Mouse (Mus musculus) spleen, postnatal 4 days (tissue): ENCODE measurements around the gene Gde1.

ENCODE experiments used
- DNase-seq, 2 experiments: peaks; one replicate each; pipeline ENCODE4 v3.0.0; 2022; ENCODE audit warnings: low spot score in 2 of 2

Gene Gde1

DNA sequence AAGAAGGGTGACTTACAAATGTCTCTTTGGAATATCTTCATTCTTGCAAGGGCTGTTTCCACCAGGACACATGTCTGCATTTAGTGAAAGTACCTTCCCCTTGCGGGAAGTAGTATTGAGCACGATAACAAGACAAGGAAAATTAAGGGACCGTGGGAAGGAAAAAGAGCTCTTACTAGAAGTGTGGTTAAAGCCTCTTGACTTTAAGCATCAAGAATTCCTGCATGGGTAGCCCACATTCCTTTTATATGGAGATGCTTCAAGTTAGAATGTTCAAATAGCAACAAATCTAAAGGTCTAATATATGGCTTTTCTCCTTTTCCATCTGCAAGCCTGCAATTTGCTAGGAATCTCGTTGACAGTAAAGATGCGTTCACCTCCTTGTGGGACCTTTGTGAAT, 910 bp upstream of the Gde1 start:
- DNase-seq = no peak

DNA sequence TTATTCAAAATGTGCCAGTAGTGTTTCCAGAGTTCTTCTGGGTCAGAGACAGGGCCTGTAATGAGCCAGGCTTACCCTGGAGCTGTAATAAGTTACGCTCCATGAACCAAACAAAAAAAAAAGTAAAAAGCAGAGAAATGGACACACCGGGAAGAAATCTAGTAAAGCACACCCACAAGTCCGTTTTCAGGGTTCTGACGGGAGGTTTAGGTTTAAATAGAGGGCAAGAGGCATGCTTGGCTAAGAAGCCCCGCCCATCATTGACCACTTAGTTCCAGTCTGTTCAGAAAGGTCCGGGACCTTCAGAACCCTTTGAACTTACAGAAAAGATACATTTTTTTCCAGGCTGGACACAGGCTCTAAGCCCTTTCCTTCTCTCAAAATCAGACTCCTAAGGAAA, 473 bp upstream of the Gde1 start:
- no peak for DNase-seq

DNA sequence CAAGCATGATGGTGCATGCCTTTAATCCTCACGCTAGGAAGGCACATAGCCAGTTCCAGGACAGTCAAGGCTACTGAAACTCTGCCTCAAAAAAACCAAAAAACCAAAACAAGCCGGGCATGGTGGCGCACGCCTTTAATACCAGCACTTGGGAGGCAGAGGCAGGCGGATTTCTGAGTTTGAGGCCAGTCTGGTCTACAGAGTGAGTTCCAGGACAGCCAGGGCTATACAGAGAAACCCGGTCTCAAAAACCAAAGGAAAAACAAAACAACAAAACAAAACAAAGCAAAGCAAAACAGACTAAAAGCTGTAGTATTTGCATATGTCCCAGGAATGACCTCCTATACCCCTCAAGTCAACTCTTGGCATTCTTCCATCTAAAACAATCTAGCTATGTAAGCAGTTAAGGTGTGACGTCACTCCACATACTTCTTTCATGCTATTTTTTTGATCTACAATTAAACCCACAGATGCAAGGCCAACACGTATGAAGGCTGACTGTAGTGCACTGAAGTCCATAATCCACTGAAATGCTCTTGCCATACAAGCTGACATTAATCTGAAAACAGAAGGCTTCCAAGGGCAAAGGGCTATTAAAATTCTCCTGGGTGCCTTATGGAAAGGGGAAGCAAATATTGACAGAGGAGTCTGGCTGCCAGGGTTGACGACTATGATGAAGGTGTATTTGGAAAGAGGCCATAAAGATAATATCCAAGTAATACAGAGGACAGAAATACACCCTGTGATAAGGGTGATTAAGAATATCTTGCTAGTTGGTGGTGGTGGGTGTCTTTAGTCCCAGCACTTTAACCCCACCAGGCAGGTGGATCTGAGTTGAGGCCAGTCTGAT, 1.4 kb downstream of the Gde1 start:
- no peak for DNase-seq

DNA sequence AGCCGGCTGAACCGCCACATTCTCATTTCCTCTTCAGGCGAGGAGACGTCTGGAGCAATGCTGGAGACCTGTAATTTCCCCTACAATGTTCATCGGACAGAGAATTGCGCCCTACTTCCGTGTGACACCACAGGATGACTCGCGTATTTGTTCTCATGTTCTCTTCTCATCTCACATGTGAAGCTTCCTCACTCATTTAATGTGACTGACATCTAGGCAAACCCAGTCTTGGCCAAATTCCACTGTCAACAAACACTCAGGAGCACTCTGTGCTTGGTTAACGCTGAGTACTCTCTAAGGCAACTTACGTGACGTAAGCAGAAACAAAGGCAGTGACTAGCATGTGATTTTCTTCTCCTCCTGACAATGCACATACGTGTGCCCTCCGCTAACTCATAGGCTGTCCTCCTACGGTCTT, 2.4 kb downstream of the Gde1 start:
- DNase-seq = no peak

DNA sequence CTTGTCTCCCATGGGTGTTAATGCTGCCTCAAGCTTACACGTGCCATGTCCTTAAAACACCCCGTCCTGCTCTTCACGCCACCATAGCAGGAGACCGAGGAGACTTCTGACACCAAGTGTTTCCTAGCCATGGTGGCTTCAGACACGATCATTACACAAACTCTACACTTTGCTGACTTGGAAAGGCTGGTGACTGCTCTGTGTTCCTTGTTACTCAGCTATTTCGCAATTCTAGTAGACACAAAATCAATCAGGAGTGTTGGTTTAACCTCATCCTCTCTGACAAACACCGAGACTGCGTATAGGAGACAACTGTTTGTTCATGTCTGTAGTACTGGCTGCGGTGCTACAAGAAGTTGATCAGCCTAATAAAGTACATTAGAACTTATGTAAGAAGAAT, 6.7 kb downstream of the Gde1 start:
- DNase-seq = no peak

DNA sequence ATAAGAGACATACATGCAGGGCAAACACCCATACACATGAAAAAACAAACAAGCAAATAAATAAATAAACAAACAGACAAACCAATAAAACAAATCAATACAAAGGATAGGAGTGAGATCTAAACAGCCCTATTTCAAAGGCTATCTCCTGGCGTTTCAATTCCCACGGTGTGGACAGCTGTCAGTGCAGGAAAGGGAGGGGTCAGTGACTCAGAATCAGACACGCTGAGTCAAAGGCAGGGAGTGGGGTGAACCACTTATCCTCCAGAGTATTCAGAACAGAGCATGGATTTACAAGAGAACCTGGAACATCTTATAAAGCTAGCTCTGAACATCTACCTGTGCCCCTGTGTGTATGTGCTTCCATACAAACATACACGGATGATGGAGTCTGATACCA, 8.4 kb downstream of the Gde1 start:
- no peak for DNase-seq

DNA sequence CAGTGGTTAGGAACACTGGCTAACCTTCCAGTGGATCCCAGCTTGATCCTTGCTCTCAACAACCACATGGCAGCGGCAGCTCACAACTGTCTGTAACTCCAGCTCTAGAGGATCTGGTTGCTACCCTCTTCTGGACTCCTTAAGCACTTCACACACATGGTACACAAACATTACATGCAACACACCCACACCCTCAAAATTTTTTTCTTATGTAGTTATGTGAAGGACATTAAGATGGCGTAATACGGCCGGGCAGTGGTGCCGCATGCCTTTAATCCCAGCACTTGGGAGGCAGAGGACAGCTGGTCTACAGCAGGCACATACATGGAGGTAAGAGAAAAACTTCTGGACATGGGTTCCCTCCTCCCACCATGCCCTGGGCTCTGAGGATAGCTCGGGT, 9.4 kb downstream of the Gde1 start:
- DNase-seq = no peak

DNA sequence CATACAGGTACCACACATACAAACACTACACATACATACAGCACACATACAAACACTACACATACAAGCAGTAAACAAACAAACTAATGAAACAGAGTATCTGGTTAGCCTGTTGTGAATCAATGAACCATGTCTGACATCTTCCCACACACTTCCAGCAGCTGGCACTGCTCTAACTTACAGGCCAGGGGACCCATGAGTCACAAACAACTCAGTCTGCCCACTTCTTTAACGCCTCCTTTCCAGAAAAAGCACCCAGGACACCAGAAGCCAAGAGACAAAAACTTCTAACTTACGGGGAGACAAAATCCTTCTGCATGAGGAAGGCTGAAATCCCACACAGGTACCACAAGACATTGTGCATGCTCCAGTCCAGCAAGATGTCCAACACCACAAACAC, 14.3 kb downstream of the Gde1 start:
- DNase-seq = no peak

DNA sequence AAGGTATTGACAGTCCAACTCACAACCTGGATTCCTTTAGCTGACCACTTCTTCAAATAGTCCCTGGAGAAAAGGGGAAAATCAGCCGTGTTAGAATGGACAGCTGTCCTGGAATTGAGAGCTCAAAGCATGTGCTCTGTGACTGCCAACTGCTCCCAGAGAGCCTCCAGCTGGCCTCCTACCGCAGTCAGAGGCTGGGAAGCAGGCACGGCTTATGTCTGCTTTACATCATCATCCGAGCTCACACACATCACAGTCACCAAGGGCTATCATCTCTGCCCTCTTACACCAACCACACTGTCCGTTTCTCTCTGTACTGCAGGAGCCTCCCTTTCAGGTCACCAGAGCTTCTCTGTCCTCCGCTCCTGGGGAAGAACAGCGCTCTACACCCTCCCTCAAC, 16.5 kb downstream of the Gde1 start:
- DNase-seq = no peak

DNA sequence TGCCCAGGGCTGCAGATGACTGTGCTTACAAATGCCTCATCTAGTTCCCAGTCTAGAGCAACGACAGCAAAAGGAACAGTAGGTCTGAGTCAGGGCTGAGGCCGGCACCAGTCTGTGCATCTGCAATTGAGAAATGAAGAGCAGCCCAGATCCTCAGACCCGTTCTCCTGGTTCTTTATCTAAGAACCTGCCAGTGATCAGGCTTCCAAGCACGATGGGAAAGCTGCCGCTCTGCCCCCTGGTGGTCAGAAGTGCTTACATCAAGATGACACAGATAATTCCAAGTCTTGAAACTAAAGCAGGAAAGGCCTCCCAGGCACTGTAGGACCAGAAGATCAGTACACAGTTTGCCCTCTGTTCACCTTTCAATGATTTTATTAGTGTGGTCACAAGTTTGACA, 17.4 kb downstream of the Gde1 start:
- DNase-seq = peak; percentile 56 to 84

DNA sequence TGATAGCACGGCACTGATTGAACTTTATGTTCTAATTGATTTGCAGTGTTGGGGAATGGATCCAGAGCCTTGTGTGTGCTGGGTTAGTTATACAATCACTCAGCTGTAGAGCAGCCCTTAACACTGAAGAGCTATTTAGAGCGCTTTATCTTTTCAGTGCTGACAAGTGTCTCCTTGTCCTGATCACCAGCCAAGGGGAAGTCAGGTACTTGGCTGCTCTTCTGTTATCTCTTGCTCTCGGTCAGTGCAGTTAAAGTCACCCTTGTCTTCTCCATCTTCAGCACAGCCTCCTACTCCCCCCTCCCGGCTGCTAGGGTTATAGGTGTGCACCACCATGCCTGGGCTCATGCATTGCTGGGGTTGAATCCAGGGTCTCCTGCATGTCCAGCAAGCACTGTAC, 28.8 kb downstream of the Gde1 start:
- DNase-seq = no peak

DNA sequence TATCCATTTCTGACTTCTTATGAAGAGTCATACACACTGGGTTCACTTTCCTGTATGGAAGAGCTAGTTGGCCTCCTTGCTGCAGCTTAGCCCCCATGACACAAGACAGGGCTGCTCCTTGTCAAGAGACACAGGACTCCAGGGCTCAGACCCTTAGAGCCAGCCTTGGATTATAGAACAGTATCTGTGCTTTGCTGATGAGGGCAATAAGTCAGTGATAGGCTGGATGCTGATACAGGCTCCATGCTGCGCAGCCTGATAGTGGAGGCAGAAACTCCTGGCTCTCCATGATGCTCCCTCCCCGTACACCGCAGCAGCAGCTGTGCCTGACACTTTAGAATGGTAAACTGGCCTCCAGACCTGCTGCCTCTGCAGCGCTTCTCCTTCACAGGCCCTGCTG, 35.4 kb downstream of the Gde1 start:
- no peak for DNase-seq

DNA sequence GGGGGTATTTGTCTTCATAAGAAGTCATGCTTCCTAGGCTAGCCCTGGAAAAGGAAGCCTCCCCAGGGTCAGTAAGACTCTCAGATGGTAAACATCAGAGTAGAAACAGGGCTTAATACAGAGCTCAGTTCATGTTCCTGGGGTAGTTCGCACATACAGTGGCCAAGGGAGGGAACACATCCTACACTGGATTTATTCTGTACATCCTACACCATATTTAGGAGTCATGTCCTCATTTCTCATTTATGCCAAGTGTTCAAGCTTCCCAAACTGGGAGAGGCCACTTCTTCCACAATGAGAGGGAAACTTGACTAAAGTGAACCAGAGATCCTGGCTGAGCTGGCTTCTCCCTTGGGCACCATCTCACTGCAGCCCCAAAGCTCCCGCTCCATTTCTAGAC, 37.8 kb downstream of the Gde1 start:
- no peak for DNase-seq

DNA sequence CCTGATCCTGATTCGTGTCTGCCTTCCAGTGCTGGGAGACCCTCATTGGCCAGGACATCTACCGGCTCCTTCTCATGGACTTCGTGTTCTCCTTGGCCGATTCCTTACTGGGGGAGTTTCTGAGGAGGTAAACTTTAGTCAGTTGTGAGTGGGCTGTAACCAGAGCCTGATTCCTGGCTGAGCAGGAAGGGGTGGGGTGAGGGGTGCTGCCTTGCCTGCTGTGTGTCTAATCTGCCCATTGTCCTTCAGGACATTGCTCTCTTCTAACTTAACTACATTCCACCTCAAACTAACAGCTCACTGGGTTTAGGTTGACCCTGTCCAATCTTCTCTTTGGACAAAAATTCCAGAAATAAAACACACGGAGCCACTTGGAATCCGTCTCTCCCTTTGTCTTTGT, 48.8 kb downstream of the Gde1 start:
- DNase-seq = no peak

DNA sequence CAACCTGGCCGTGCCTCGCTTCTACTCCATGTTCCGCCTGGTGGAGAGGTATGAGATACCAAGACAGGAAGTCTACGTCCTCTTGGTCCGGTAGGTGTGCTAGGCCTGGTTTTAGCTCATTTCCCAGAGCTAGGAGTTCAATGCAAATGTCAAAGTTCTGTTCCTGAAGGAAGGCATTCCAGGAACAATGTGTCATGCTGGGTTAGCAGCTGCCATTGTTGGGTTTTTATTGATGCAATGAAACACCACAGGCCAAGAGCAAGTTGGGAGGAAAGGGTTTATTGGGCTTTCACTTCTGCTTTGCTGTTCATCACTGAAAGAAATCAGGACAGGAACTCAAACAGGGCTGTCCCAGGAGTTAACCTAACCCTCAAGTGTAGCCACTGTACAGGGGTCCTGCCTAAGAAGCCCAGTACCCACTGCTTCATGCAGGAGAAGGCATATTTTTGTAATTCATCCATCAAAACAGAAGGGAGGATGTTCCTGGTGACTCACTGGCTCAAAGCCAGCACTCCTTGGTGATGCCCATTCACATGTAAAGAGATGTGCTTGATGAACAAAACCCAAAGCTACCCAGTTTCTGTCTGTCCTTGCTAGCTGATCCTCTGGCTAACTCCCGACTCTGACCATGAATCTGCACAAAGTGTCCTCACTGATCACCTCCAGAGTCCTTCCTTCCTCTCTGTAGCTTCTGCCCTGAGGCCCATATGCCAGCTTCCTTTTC, 52.8 kb downstream of the Gde1 start:
- no peak for DNase-seq

DNA sequence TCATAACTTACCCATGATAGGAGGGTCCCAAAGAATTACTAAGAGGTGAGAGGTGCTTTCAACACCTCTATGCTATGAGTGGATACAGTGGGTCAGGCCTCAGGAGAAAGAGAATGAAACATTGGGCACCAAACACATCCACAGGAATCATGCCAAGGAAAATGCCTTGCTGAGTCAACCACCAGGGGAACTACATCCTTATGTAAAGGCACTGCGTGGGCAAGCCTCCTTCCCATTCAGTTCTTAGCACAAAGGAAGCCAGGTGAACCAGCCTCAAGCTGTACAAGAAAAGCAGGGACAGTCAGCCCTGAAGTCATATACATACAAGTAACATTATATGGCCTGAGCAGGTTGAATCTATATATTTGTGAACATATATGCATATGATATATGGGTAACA, 54.7 kb downstream of the Gde1 start:
- no peak for DNase-seq

DNA sequence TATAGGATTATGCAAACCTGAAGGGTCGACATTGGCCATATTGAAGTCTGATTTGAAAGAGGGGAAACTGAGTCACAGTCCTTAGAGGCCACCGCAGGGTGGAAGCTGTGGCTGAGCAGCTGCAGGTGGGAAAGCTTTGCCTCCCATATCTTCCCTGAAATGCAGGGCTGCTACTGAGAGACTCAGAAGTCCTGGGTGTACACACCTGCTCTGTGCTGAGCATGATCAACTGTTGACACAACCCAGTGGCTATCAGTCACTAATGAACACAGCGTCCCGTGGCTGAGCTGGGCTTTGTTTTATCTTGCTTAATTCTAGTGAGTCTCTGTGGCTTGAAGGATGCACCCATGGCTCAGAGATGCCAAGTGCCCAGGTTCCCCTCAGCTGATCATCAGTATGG, 55.5 kb downstream of the Gde1 start:
- no peak for DNase-seq

DNA sequence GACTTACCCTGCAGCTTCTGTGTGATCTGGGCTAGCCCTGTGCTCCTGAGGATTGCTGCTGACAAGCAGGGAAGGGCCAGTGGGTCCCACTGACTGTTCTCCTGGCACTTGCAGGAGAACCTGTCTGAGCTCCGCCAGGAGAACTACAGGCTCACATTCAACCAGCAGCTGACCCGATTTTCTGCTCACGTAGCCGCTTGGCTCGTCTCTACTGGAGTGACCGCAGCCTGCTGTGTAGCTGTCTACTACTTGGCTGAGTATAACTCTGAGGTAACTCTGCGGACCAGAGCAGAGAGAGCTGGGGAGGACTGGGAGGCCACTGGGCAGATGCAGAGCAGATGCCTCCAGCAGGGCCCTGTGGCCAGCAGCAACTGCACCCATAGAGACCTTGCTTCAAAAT, 56.2 kb downstream of the Gde1 start:
- no peak for DNase-seq

DNA sequence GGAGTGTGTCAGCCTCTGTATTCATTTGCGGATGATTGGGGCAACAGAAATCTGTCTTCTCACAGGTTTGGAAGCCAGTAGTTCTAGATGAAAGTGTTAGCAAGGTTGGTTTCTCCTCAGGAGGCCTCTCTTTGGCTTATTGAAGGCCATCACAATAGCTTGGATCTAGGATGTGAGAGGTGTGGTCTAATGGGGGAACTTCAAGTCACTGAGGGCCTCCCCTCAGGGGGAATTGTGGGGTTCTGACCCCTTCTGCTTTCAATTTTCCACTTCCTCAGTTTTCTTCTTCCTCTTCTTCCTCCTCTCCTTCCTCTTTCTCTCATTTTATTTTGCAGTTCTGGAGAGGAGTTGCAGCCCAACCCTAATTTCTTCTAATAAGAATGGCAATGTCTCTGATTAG, 59.3 kb downstream of the Gde1 start:
- no peak for DNase-seq
